Mouse (Mus musculus) liver, adult (tissue): ENCODE results near the gene Creg1.

ENCODE experiments used
- GATA4 ChIP-seq: IDR thresholded peaks from 2 replicates; pipeline ENCODE4 v1.6.1; 2014; ENCODE audit warnings: mild to moderate bottlenecking, low read length; ENCODE audit not compliant: insufficient replicate concordance

Creg1 gene

GRCm38 (mm10) chr1:165737451-165737850 is 26.1 kb upstream of the Creg1 start:
- no peak for TF ChIP-seq GATA4

DNA sequence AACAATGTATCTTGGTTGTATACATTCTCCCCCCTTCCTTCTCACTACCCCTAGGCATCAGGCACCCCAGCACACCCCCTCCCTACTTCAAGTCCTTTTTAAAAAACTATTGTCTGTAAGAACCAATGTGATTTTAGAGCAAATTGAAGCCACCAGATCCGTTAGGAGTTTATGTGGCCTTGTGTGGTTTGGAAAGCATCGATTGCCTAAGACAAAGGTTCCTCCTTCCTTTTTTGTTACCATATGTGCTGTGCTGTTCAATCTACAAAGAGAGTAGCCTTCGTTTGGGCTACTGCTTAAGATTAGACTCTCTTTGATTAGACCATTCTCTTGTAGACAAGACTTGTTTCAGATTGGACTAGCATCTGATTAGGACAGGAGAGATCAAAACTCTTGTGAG is 25.7 kb upstream of the Creg1 start:
- TF ChIP-seq GATA4 = no peak

DNA sequence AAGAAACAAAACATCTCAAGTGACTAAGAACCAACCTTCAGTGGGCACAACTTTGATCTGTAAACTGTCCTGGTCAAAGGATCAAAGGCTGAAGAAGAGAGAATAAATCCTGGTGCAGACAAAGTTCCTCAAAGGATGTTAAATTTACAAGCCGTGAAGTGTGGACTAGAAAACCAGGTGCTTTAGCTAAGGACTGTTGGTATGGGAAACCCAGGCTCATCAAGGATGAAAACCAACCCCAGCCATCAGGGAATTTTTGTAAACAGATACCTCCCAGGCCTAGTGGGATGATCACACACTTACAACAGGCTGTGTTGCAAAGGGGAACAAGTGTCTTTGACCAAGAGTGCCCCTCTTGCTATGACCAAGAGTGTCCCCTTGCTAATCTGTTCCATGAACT is 24.6 kb upstream of the Creg1 start:
- no peak for TF ChIP-seq GATA4

GRCm38 (mm10) chr1:165741989-165742388 is 21.6 kb upstream of the Creg1 start:
- TF ChIP-seq GATA4 = no peak

DNA sequence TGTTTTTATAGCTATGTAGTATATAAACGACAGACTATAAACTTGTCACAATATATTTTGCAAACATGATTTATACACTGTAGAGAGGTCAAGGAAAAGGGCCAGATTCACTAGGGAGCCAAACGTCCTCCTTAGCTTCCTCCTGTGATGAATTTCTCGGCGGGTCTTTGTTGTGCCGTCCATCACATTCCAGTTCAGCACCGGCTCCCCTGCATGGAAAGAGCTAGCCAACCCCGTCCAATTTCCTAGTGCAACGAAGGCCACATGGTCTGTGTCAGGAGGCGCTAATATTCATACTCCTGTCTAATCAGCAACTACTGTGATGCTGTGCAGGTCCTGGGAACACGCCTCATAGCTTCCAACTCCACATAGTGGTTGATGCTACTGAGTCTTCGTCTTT is 15.5 kb upstream of the Creg1 start:
- no peak for TF ChIP-seq GATA4

GRCm38 (mm10) chr1:165751142-165751541 is 12.4 kb upstream of the Creg1 start:
- peak; percentile 95 for TF ChIP-seq GATA4

GRCm38 (mm10) chr1:165751838-165752237 is 11.7 kb upstream of the Creg1 start:
- TF ChIP-seq GATA4 = no peak

DNA sequence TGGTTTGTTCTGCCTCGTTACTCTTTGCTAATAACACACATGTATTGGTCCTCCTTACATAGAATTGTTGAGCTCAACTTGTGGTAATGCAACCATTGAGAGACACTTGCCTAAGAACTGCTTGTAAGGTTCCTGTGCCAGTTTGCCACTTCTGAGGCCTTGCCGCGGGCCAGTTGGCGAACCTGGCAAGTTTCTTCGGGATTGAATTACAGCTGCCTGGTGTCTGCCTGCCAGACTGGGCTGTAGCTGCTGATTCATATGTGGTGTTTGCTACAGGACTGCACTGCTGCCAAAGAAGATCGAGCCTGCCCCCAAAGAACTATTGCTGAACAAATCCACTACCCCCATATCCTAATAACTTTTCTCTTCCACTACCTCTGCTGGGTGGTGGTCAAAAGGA is 9.3 kb upstream of the Creg1 start:
- no peak for TF ChIP-seq GATA4

- no peak for TF ChIP-seq GATA4
Measured at GRCm38 (mm10) chr1:165755194-165755593, 8.4 kb upstream of the Creg1 start.

- TF ChIP-seq GATA4 = no peak
Measured at GRCm38 (mm10) chr1:165761522-165762305, 1.8 kb upstream of the Creg1 start.

DNA sequence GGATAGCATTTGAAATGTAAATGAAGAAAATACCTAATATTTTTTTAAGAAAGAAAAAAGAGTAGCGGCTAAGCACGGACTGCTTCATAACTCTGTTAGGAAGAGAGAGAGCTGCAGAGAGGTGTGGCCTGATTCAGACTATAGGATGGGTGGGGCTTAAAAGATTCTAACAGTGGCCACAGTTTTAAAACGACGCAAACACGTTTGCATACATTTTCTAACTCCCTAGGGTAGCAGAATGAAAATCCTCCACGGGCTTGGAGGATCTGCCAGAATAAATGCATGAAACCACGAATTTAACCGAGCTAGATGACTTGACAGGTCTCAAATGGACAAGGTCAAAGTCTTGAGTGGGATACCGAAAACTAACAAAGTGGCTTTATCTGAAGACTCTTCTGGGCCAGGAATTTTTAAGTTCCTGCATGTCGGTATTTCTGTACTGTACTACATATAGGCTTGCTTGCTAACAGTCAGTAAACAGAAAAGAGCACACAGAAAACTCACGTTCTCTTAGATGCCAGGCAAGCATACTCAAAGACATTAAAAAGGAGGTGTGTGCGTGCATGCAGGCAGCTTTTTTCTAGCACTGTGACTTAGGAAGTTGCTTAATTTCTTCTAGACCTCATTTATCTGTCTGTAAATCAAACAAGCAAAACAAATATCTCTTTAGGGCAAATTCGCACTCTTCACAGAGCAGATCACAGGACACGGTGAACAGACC is 472 bp upstream of the Creg1 start:
- no peak for TF ChIP-seq GATA4

- no peak for TF ChIP-seq GATA4
Measured at GRCm38 (mm10) chr1:165764571-165764970, 1.0 kb downstream of the Creg1 start.

- TF ChIP-seq GATA4 = no peak
Measured at GRCm38 (mm10) chr1:165765041-165765440, 1.5 kb downstream of the Creg1 start.

- TF ChIP-seq GATA4 = no peak
Measured at GRCm38 (mm10) chr1:165765651-165766294, 2.2 kb downstream of the Creg1 start.

DNA sequence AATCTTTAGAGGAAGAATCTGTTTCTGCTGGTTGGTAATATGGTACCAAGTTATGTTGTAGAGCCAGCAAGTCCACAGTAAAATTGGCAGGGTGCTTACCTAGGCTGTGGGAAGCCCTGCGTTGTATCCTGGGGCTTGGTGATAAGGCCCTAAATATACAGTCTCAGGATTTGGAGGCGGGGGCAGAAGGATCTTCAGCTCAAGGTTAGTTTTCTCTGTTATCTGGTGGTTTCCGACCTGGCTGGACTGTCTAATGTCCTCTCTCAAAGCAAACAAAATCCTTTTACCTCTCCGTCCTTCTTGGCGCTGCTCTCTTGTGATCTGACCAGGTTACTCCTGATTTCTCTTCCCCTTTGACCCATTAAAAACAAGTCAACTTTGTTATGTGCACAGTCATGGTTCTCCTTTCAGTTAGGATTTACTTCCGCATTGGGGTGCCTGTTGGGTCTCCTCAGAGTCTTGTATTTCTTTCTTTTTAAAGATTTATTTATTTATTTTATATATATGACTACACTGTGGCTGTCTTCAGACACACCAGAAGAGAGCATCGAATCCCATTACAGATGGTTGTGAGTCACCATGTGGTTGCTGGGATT is 2.8 kb downstream of the Creg1 start:
- TF ChIP-seq GATA4 = peak; percentile 92

GRCm38 (mm10) chr1:165768894-165769512 is 5.5 kb downstream of the Creg1 start:
- 0 out of 2 replicates have a peak, but pooled peaks have one; percentile 14 for TF ChIP-seq GATA4
